Mouse (Mus musculus) ES-E14 (cell line): ENCODE results near the gene Sod1. TPM values are rescaled to one million over a fixed set of nuclear protein-coding genes. Genes with fewer than 3 reads are reported as not detected.

Experiments used
- DNase-seq: peaks from one replicate; pipeline ENCODE4 v3.0.0-alpha.2; 2013; ENCODE audit warnings: low read depth, low spot score
- H3K27ac ChIP-seq: 2 replicates; pipeline ENCODE4 v1.5.1; 2012; ENCODE audit warnings: low read depth, mild to moderate bottlenecking, low read length, moderate library complexity, mixed read lengths; ENCODE audit not compliant: poor library complexity, insufficient read depth, severe bottlenecking
- H3K36me3 ChIP-seq: 2 replicates; pipeline ENCODE4 v1.6.1; 2012; ENCODE audit warnings: mild to moderate bottlenecking, low read length, moderate library complexity, mixed read lengths; ENCODE audit not compliant: control insufficient read depth, poor library complexity, insufficient read depth, severe bottlenecking
- H3K4me1 ChIP-seq, 2 experiments: fragments of 150-350 bp in 1 of 2; sonication (generic) in 1 of 2; 2 replicates each; pipeline ENCODE4 v1.6.1; 2012; ENCODE audit warnings: low read length in 2 of 2, mild to moderate bottlenecking in 1 of 2, mixed read lengths in 1 of 2; ENCODE audit not compliant: control insufficient read depth in 2 of 2, insufficient read depth in 2 of 2, poor library complexity in 1 of 2
- H3K4me3 ChIP-seq, 2 experiments: fragments of 150-350 bp in 1 of 2; sonication (generic) in 1 of 2; 2 replicates each; pipeline ENCODE4 v1.5.1; 2012; ENCODE audit warnings: low read length in 2 of 2, low read depth in 1 of 2, mild to moderate bottlenecking in 1 of 2, mixed read lengths in 1 of 2; ENCODE audit not compliant: insufficient read depth in 1 of 2, poor library complexity in 1 of 2, severe bottlenecking in 1 of 2
- H3K9ac ChIP-seq: 2 replicates; pipeline ENCODE4 v1.6.1; 2012; ENCODE audit warnings: low read depth, mild to moderate bottlenecking, low read length, mixed read lengths; ENCODE audit not compliant: poor library complexity, insufficient read depth, severe bottlenecking
- H3K9me3 ChIP-seq: fragments of 150-350 bp; sonication (generic); 2 replicates; pipeline ENCODE4 v1.6.1; 2012; ENCODE audit warnings: low read depth, mild to moderate bottlenecking, low read length; ENCODE audit not compliant: control insufficient read depth, insufficient read depth
- CHD2 ChIP-seq: IDR thresholded peaks from 2 replicates; pipeline ENCODE4 v1.6.1; 2014; ENCODE audit warnings: mild to moderate bottlenecking, low read depth, low read length, inconsistent platforms
- HCFC1 ChIP-seq: IDR thresholded peaks from 2 replicates; pipeline ENCODE4 v1.6.1; 2012; ENCODE audit warnings: low read length, inconsistent platforms, borderline replicate concordance; ENCODE audit not compliant: insufficient read depth
- MAFK ChIP-seq: IDR thresholded peaks from 2 replicates; pipeline ENCODE4 v1.6.1; 2014; ENCODE audit warnings: mild to moderate bottlenecking, low read depth, low read length, inconsistent platforms; ENCODE audit not compliant: insufficient read depth
- ZC3H11A ChIP-seq: IDR thresholded peaks from 2 replicates; pipeline ENCODE4 v1.6.1; 2012; ENCODE audit warnings: low read depth, mild to moderate bottlenecking, inconsistent platforms, low read length, borderline replicate concordance
- ZNF384 ChIP-seq: IDR thresholded peaks from 2 replicates; pipeline ENCODE4 v1.6.1; 2012; ENCODE audit warnings: low read depth, low read length, inconsistent platforms
- in situ Hi-C, 2 experiments: fragments of 600-800 bp; cut with MboI; formaldehyde crosslinking; loops; one replicate each; pipeline ENCODE4 v1.15.1; 2025; ENCODE audit warnings: low sequenced_read_pairs in 2 of 2, inconsistent platforms in 1 of 2; ENCODE audit not compliant: unreplicated experiment in 2 of 2
- total RNA-seq: library from RNA; depleted of rRNA; stranded (reverse); fragments of 300-350 nt; gene quantifications from 2 replicates; pipeline ENCODE4 v1.2.3, GENCODE M21; 2012

Sod1 gene
- total RNA-seq, 1 experiment, result 1,081 TPM

DNA sequence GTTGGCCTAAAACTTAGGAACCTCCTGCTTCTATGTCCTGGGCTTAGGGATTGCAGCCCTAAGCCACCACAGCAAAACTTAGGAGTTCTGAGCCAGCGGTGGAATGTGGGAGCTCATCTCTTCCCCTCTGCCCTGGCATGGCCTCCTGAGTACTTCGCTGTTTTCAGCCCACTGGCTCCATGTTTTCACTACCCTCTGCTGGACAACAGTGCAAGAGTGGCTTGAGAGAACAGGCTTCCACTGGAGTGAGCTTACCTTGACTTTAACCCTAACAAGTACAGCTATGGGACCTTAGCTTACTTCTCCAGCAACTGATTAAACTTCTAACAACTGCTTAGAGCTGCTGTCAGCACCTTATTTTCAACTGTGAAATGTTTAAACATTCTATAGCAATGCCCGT lies 14.6 kb downstream of the Sod1 start:
- peaks cover 8% of the 10 kb centered on the region for H3K36me3 ChIP-seq
- H3K9me3 ChIP-seq, result no peaks in the 10 kb centered on the region
- in situ Hi-C loops, result no loop called here
- H3K4me3 ChIP-seq, result no peak overlapping the region
- H3K27ac ChIP-seq, result no peak overlapping the region
- TF ChIP-seq ZNF384 (no peak), HCFC1 (no peak), CHD2 (no peak), ZC3H11A (no peak), MAFK (no peak)
- H3K9ac ChIP-seq, result no peak overlapping the region
- H3K4me1 ChIP-seq, result no peaks in the 10 kb centered on the region
- DNase-seq, result no peak

- peaks cover 29% of the 10 kb centered on the region for H3K36me3 ChIP-seq
- H3K4me1 ChIP-seq, result no peaks in the 10 kb centered on the region
- H3K9ac ChIP-seq, result no peak overlapping the region
- no peak for DNase-seq
- TF ChIP-seq CHD2 (no peak), HCFC1 (no peak), MAFK (no peak), ZC3H11A (no peak), ZNF384 (no peak)
- no peak overlapping the region for H3K4me3 ChIP-seq
- H3K9me3 ChIP-seq, result no peaks in the 10 kb centered on the region
- in situ Hi-C loops, result no loop called here
- no peak overlapping the region for H3K27ac ChIP-seq
These were observed 18.7 kb downstream of the Sod1 start for GRCm38 (mm10) chr16:90239128-90239746.

DNA sequence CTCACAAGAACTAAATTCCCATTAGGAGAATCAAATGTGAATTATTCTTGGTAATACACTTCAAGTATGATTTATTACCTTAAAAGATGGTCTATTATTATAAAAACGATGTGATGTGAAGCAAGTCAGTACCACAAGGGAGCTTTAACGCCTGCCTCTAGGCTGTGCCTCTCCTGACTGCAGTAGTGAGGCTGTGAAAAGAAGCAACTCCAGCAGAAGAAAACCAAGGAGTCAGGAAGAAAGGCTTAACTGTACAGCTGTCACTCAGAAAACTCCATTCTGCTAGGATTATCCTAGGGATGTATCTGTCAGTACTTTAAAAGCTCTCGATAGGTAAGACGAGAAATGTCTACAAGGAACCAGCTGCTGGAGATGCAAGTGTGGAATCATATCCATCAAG lies 21.3 kb downstream of the Sod1 start:
- H3K4me3 ChIP-seq, result no peak overlapping the region
- H3K36me3 ChIP-seq, result peaks cover 43% of the 10 kb centered on the region
- TF ChIP-seq ZC3H11A, result no peak
- TF ChIP-seq ZNF384, result no peak
- no peak for TF ChIP-seq CHD2
- no peak for TF ChIP-seq MAFK
- no peak for TF ChIP-seq HCFC1
- H3K4me1 ChIP-seq, result no peaks in the 10 kb centered on the region; a peak in 1 of 4 replicates
- H3K9me3 ChIP-seq, result no peaks in the 10 kb centered on the region
- H3K9ac ChIP-seq, result no peak overlapping the region
- in situ Hi-C loops, result loop anchor here in 1 of 2 experiments (10.0 kb wide), 1 partner anchor 1423 kb away; no protein-coding TSS in a partner anchor
- H3K27ac ChIP-seq, result no peak overlapping the region
- DNase-seq, result no peak

DNA sequence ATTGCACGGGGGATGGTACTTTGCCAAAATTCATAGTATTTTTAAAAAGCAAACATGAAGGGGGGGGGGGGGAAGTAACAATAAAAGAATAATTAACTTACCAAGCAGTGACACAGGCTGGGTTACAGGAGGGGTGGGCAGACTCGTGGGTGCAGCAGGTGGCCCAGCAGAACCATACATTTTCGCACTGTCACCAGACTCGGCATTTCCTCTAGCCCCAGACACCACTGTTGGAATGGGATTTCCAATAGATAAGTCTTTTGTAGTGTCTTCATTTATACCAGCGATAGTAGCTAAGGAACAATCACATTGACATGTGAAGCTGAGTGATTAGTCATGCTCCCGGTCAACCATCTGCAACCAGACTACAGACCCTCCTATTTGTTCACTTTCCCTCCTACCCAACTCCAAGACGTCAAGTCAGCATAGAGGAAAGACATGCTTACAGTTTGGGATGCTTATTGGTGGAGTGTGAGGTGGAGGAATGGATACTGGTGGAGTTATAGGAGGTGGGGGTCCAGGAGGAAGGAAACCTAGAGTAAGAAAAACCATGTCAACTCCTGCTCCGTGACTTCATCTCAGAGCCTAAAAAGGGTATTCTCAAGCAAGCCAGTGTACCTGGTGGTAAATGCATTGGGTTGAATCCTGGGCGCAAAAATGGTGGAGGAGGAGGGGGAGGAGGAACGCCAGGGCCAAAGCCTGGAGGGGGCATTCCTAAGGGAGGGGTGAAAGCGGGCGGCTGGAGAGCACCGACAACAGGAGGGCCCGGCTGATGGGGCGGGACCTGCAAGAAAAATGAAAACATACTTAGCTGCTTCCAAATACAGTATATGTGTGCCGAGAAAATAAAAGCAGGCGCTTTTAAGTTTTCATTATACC lies 22.1 kb downstream of the Sod1 start:
- no peak for DNase-seq
- peaks cover 49% of the 10 kb centered on the region for H3K36me3 ChIP-seq
- no peak for TF ChIP-seq CHD2
- TF ChIP-seq MAFK, result no peak
- TF ChIP-seq ZC3H11A, result no peak
- no peak for TF ChIP-seq HCFC1
- TF ChIP-seq ZNF384, result no peak
- H3K4me3 ChIP-seq, result no peak overlapping the region
- H3K4me1 ChIP-seq, result no peaks in the 10 kb centered on the region; a peak in 1 of 4 replicates
- no peak overlapping the region for H3K9ac ChIP-seq
- in situ Hi-C loops, result loop anchor here in 1 of 2 experiments (10.0 kb wide), 1 partner anchor 1422 kb away; no protein-coding TSS in a partner anchor
- no peak overlapping the region for H3K27ac ChIP-seq
- no peaks in the 10 kb centered on the region for H3K9me3 ChIP-seq
